Mouse (Mus musculus) C2C12 (cell line): ENCODE data around the gene Bola1. TPM values are rescaled to one million over a fixed set of nuclear protein-coding genes. Genes with fewer than 3 reads are reported as not detected.
"Not testable (repeated sequence)": the region's sequence is repeated elsewhere in the genome, so short reads cannot be mapped to it uniquely, and the experiment has no call there.

Experiments used
- H3K27me3 ChIP-seq: one replicate; pipeline ENCODE4 v1.6.1; 2011; ENCODE audit not compliant: control insufficient read depth, insufficient read depth, insufficient read length
- H3K36me3 ChIP-seq: one replicate; pipeline ENCODE4 v1.6.1; 2011; ENCODE audit not compliant: control insufficient read depth, insufficient read depth
- H3K4me3 ChIP-seq: one replicate; pipeline ENCODE4 v1.5.1; 2011; ENCODE audit warnings: mild to moderate bottlenecking, control low read depth; ENCODE audit not compliant: poor library complexity, insufficient read depth, severe bottlenecking
- H3K79me2 ChIP-seq: one replicate; pipeline ENCODE4 v1.6.1; 2011; ENCODE audit not compliant: control insufficient read depth, insufficient read depth
- H3K79me3 ChIP-seq: one replicate; pipeline ENCODE4 v1.6.1; 2011; ENCODE audit warnings: low read depth, control low read depth
- H3ac ChIP-seq: one replicate; pipeline ENCODE3; 2011; ENCODE audit warnings: low read depth; ENCODE audit not compliant: control insufficient read depth, insufficient read length
- CEBPB ChIP-seq: IDR thresholded peaks from one replicate; pipeline ENCODE4 v1.6.1; 2011; ENCODE audit warnings: low read depth, mild to moderate bottlenecking, control low read depth, moderate library complexity
- CTCF ChIP-seq: IDR thresholded peaks from one replicate; pipeline ENCODE4 v1.5.1; 2011; ENCODE audit not compliant: control insufficient read depth, insufficient read depth, insufficient read length
- FOSL1 ChIP-seq: IDR thresholded peaks from one replicate; pipeline ENCODE4 v1.8.0; 2011; ENCODE audit warnings: mild to moderate bottlenecking, low read length; ENCODE audit not compliant: poor library complexity, insufficient read depth, severe bottlenecking
- MAX ChIP-seq: IDR thresholded peaks from one replicate; pipeline ENCODE4 v1.6.1; 2011; ENCODE audit warnings: mild to moderate bottlenecking, control low read depth
- MYOD1 ChIP-seq: IDR thresholded peaks from one replicate; pipeline ENCODE4 v1.6.1; 2011; ENCODE audit warnings: low read depth; ENCODE audit not compliant: control insufficient read depth, insufficient read length
- MYOG ChIP-seq: IDR thresholded peaks from one replicate; pipeline ENCODE4 v1.6.1; 2011; ENCODE audit not compliant: control insufficient read depth, insufficient read length; ENCODE audit errors: extremely low read depth
- USF1 ChIP-seq: IDR thresholded peaks from one replicate; pipeline ENCODE4 v1.6.1; 2011; ENCODE audit warnings: low read depth, mild to moderate bottlenecking, control low read depth, moderate library complexity
- polyA plus RNA-seq: library from polyadenylated mRNA; unstranded; fragments of >200 nt; fragmentation: generic; extraction: Trizol; gene quantifications from one replicate; pipeline ENCODE4 v1.2.1, GENCODE M21; 2012; ENCODE audit warnings: missing spikeins

The Bola1 gene
- polyA plus RNA-seq, 1 experiment: 76.1 TPM

DNA sequence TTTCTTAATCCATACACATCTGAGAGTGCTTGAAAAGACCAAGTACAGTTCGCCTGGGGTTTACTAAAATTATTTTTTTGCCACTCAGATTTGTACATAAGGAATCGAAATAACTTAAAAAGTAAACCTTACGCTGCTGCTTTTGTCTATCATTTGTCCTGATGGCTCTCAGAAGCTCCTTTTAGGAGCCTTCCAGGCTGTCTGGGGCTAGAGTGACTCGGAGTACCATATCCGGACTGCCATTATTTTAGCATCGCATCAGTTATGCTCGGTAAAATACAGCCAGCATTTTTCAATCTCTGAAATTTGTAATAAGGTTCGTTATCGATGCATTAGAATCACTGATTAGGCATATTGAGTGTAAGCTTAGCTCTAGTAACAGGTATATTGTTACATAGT lies 21.3 kb upstream of the Bola1 start:
- no peaks in the 10 kb centered on the region for H3K79me2 ChIP-seq
- no peaks in the 10 kb centered on the region for H3K27me3 ChIP-seq
- no peak overlapping the region for H3ac ChIP-seq
- no peak overlapping the region for H3K4me3 ChIP-seq
- H3K79me3 ChIP-seq: no peaks in the 10 kb centered on the region
- no peaks in the 10 kb centered on the region for H3K36me3 ChIP-seq
- no peak for TF ChIP-seq MYOD1
- TF ChIP-seq MYOG: no peak
- no peak for TF ChIP-seq USF1
- TF ChIP-seq CEBPB: no peak
- TF ChIP-seq MAX: no peak
- TF ChIP-seq CTCF: no peak
- no peak for TF ChIP-seq FOSL1

DNA sequence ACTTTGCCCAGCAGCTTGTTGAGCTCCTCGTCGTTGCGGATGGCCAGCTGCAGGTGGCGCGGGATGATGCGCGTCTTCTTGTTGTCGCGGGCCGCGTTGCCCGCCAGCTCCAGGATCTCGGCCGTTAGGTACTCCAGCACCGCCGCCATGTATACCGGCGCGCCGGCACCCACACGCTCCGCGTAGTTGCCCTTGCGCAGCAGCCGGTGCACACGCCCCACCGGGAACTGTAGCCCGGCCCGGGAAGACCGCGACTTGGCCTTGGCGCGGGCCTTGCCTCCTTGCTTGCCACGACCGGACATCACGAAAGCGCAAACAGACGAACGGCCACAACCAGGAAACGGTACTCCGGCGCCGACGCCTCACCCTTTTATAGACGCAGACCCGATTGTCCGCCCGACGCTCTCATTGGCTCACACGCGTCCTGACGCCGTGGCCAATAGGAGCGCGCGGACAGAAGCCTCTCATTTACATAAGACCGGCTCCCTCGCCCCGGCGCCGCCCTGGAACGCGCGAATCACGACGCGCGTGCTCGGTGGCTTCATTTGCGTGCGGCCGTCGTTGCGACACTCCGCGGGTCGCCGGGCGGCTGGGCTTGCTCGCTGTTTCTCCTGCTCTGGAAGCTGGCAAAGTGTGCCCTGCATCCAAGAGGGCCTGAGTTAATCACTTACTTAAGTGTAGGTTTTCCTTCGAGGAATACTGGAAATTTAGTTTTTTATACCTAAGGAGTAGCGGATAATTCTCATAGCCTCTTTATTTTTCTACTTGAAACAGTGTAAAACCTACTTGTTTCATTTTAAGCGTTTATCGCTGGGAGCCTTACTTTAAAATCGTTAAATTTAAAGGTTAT lies 20.7 kb upstream of the Bola1 start, which contains the start of gene Hist2h2aa2:
Gene Hist2h2aa2 (minus strand): TSS at position 328 of the 850 bp plus-strand sequence.
- Histone ChIP-seq H3ac (peak within 1 kb of the TSS; percentile 35), H3K4me3 (peak within 1 kb of the TSS; percentile 29)
- H3K27me3 ChIP-seq, H3K36me3 ChIP-seq, H3K79me3 ChIP-seq, H3K79me2 ChIP-seq: not testable (repeated sequence)

DNA sequence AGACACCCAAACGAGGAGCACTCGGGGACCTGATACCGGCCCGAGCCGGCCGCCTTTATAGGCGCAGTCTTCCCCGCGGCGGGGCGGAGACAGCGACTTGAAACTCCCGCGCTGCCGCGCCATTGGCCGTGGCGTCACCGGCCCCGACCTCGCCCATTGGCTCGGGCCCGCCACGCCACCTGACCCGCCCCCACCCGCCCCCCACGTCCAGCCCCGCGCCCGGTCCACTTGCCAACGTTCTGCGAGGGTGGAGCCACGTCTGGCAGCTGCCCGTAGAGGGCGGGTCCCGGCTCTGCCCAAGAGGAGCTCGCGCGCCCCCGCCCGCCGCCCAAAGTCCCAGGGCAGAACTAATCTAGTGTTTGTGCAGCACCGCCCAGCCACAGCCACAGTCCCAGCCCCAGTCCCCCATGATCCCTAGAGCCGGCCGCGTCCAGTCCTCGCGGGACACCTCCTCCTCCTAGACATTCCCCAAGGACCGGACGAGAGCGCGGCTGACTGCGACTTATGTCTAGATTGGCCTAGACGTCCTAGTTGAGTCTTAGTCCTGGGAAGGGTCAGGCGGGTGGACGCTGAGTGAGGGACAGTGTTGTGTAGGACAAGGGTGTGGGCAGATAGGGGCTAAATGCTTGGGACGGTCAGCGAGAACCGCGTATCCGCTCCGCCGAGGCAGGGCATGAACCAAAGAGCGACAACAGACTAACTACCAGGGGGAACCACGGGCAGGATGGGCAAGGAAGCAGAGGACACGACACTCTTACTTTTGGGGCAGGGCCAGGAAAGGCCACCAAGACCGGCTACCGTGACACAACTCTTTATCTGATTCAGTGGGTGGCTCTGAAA lies 19.7 kb upstream of the Bola1 start, which contains the start of gene Hist2h3c2:
Gene Hist2h3c2 (minus strand): TSS at position 174 of the 840 bp plus-strand sequence.
- Histone ChIP-seq H3ac (peak within 1 kb of the TSS; percentile 68), H3K4me3 (peak within 1 kb of the TSS; percentile 42)
- H3K79me3 ChIP-seq, H3K79me2 ChIP-seq, H3K36me3 ChIP-seq, H3K27me3 ChIP-seq: not testable (repeated sequence)

DNA sequence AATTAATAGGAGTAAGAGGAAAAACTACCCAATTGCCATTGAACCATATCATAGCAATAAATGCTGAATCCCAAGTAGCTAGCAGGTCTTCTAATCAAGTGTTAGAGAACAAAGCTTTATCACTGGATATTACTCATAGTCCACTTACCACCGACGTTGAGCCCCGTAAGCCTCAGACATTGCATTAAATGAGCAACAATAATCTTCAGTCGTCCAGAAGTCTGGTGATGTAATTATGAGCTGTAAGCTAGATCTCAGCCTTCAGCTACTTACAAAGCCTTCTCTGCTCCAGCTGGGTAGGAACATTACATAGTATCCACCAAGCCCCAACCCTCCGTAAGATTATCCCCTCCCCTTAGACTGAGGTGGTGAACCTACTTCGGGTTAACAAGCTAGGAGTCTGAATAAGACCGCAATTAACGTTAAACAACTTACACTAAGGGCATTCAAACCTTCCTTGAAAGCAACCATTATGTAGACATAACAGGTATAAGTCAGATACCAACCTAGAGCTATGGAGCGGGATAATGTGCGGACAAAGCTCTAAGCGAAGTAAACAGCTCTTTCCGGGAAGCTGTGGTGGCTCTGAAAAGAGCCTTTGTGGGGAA lies 18.5 kb upstream of the Bola1 start:
- no peaks in the 10 kb centered on the region for H3K36me3 ChIP-seq
- no peaks in the 10 kb centered on the region for H3K27me3 ChIP-seq

DNA sequence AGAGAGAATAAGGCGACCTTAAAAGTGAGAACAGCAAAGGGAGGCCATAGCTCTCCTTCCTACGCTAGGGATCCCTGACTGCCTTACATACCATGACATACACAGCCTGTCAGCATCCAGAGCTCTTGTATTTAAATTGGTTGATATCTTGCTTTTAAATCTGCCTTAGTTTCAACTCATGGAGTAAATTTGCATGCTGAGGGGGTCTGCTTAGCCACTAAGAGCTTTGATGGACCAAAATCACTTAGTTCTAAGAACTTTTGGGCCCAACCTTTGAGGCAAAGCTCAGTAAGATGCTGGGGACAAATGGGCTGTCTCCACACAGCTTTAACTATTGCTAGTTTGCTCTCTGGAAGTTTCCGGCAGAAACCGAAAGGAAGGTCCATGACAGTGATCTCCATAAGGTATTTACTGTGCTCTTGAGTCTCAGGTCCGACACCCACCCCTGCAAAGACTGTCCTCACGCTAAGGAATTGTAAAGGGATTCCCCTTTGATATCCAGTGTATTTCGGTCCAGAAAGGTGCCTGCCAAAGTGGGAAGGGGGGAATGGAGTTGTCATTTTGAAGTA lies 17.9 kb upstream of the Bola1 start:
- H3K4me3 ChIP-seq: peak overlapping the region; percentile 42
- no peaks in the 10 kb centered on the region for H3K79me3 ChIP-seq
- peak overlapping the region; percentile 68 for H3ac ChIP-seq
- H3K36me3 ChIP-seq: no peaks in the 10 kb centered on the region
- TF ChIP-seq USF1: no peak
- no peak for TF ChIP-seq CEBPB
- no peak for TF ChIP-seq MYOD1
- no peak for TF ChIP-seq CTCF
- no peak for TF ChIP-seq MAX
- no peak for TF ChIP-seq MYOG
- TF ChIP-seq FOSL1: no peak
- no peaks in the 10 kb centered on the region for H3K79me2 ChIP-seq
- no peaks in the 10 kb centered on the region for H3K27me3 ChIP-seq

More for the DNA sequence above, 18.5 kb upstream of the Bola1 start:
- Histone ChIP-seq H3K79me3 (no peaks in the 10 kb centered on the region), H3K4me3 (peak overlapping the region; percentile 42), H3K79me2 (no peaks in the 10 kb centered on the region), H3ac (peak overlapping the region; percentile 68)
- no peak for TF ChIP-seq MYOD1
- no peak for TF ChIP-seq MYOG
- no peak for TF ChIP-seq MAX
- TF ChIP-seq CEBPB: no peak
- no peak for TF ChIP-seq CTCF
- no peak for TF ChIP-seq FOSL1
- no peak for TF ChIP-seq USF1
